Mouse (Mus musculus): ENCODE results near the gene Cyfip1.

The Cyfip1 gene

GRCm38 (mm10) chr7:55841445-55841844, at the start of gene Cyfip1:
TSS of gene Cyfip1 (plus strand) at chr7:55841745.
- in situ Hi-C loops (cut with MboI; ENCODE audit: low sequenced_read_pairs), result no loop called here

- in situ Hi-C loops (cut with MboI; ENCODE audit: low sequenced_read_pairs), result no loop called here
These were observed 49.3 kb upstream of the Cyfip1 start for GRCm38 (mm10) chr7:55792280-55792679.

- in situ Hi-C loops (cut with MboI; ENCODE audit: low sequenced_read_pairs), result no loop called here
These were observed 48.2 kb upstream of the Cyfip1 start for GRCm38 (mm10) chr7:55793236-55793951.

- in situ Hi-C loops (cut with MboI; ENCODE audit: low sequenced_read_pairs), result no loop called here
These were observed 47.5 kb upstream of the Cyfip1 start, which contains the start of gene Tubgcp5 for GRCm38 (mm10) chr7:55793952-55794603. TSS of gene Tubgcp5 (plus strand) at chr7:55794154.

GRCm38 (mm10) chr7:55799981-55800380, 41.6 kb upstream of the Cyfip1 start:
- in situ Hi-C loops (cut with MboI; ENCODE audit: low sequenced_read_pairs), result no loop called here

GRCm38 (mm10) chr7:55809967-55810366, 31.6 kb upstream of the Cyfip1 start:
- in situ Hi-C loops (cut with MboI; ENCODE audit: low sequenced_read_pairs), result no loop called here

GRCm38 (mm10) chr7:55824468-55824867, 17.1 kb upstream of the Cyfip1 start:
- in situ Hi-C loops (cut with MboI; ENCODE audit: low sequenced_read_pairs), result no loop called here

GRCm38 (mm10) chr7:55827551-55827950, 14.0 kb upstream of the Cyfip1 start:
- in situ Hi-C loops (cut with MboI; ENCODE audit: low sequenced_read_pairs), result no loop called here

GRCm38 (mm10) chr7:55836877-55837276, 4.7 kb upstream of the Cyfip1 start:
- in situ Hi-C loops (cut with MboI; ENCODE audit: low sequenced_read_pairs), result no loop called here

GRCm38 (mm10) chr7:55841977-55842503, 495 bp downstream of the Cyfip1 start:
- in situ Hi-C loops (cut with MboI; ENCODE audit: low sequenced_read_pairs), result no loop called here

- in situ Hi-C loops (cut with MboI; ENCODE audit: low sequenced_read_pairs), result no loop called here
These were observed 1.1 kb downstream of the Cyfip1 start for GRCm38 (mm10) chr7:55842504-55843152.

- in situ Hi-C loops (cut with MboI; ENCODE audit: low sequenced_read_pairs), result no loop called here
These were observed 5.2 kb downstream of the Cyfip1 start for GRCm38 (mm10) chr7:55846606-55847312.

- in situ Hi-C loops (cut with MboI; ENCODE audit: low sequenced_read_pairs), result no loop called here
These were observed 8.5 kb downstream of the Cyfip1 start for GRCm38 (mm10) chr7:55849948-55850571.

- in situ Hi-C loops (cut with MboI; ENCODE audit: low sequenced_read_pairs), result no loop called here
These were observed 11.2 kb downstream of the Cyfip1 start for GRCm38 (mm10) chr7:55852787-55853186.

- in situ Hi-C loops (cut with MboI; ENCODE audit: low sequenced_read_pairs), result no loop called here
These were observed 14.1 kb downstream of the Cyfip1 start for GRCm38 (mm10) chr7:55855597-55855996.

GRCm38 (mm10) chr7:55856741-55857140, 15.2 kb downstream of the Cyfip1 start:
- in situ Hi-C loops (cut with MboI; ENCODE audit: low sequenced_read_pairs), result no loop called here

GRCm38 (mm10) chr7:55857729-55858128, 16.2 kb downstream of the Cyfip1 start:
- in situ Hi-C loops (cut with MboI; ENCODE audit: low sequenced_read_pairs), result no loop called here

- in situ Hi-C loops (cut with MboI; ENCODE audit: low sequenced_read_pairs), result no loop called here
These were observed 17.4 kb downstream of the Cyfip1 start for GRCm38 (mm10) chr7:55858836-55859517.

GRCm38 (mm10) chr7:55859518-55859872, 17.9 kb downstream of the Cyfip1 start:
- in situ Hi-C loops (cut with MboI; ENCODE audit: low sequenced_read_pairs), result no loop called here

- in situ Hi-C loops (cut with MboI; ENCODE audit: low sequenced_read_pairs), result no loop called here
These were observed 18.4 kb downstream of the Cyfip1 start for GRCm38 (mm10) chr7:55859956-55860355.

All from CH12F3 (cell line).